Mouse (Mus musculus) heart, postnatal 10 days (tissue): ENCODE results near the gene Dpep3. TPM values are rescaled to one million over a fixed set of nuclear protein-coding genes. Genes with fewer than 3 reads are reported as not detected.
A peak's percentile ranks its signal among the peaks of the same experiment; 100 is the strongest.

Experiments
- DNase-seq, 2 experiments: peaks; one replicate each; pipeline ENCODE4 v3.0.0; 2021
- intact Hi-C: fragments of 180-260 bp; cut with DNase I; formaldehyde crosslinking; loops from one replicate; pipeline ENCODE4 v1.15.1; 2025
- microRNA-seq, 2 experiments: library from miRNA; unstranded; fragments of <30 nt; microRNA quantifications; one replicate each; pipeline ENCODE4 v1.2.0; 2022
- total RNA-seq, 2 experiments: library from RNA; stranded (reverse); gene quantifications; 2 replicates each; pipeline ENCODE4 v1.2.3; 2021

The Dpep3 gene
- total RNA-seq, 2 experiments from 2014 or later, result not detected

DNA sequence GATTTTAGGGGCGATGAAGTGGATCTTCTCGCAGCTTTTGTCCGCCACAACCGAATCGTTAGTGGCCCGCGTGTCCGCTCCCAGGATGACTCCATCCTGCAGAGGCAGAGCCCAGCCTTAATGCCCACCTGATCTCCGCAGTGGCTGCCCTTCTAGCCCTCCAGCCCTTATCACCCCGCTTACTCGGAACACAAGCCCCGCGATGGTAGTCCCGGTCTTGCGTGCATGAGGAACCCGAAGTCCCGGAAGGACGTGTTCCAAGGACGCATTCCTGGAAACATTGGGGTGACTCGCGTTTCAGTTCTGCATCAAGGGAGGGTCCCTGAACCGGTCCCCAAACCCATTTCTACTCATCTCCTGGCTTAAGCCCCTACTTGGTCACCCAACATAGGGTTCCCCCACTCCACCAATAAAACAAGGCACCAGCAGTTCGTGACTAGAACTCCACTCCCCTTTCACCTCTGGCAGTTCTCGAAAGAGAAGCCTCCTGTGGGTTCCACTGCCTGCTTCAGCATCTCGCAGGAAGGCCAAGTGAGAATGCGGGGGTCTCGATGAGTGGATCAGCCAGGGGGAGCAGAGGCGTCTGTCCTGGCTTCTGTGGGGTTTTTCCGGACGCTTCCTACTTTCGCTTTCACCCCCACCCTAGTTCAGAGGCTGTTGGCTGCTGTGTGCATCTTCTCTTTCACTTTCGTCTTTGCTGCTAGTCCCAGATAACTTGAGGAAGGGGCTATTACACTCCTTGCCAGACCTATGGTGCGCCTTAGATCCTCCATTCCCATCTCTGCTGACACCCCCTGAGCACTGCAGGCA lies 41.5 kb downstream of the Dpep3 start:
- DNase-seq, result peak; percentile 64 to 74
- intact Hi-C loops, result loop anchor here (2.0 kb wide), 1 partner anchor 27 kb away; no protein-coding TSS in a partner anchor

- intact Hi-C loops, result loop anchor here (2.0 kb wide), 1 partner anchor 28 kb away; no protein-coding TSS in a partner anchor
Measured at GRCm38 (mm10) chr8:105936866-105937475, 42.3 kb downstream of the Dpep3 start.

GRCm38 (mm10) chr8:105935863-105936603 lies 43.2 kb downstream of the Dpep3 start:
- intact Hi-C loops, result loop anchor here (2.0 kb wide), 1 partner anchor 29 kb away; no protein-coding TSS in a partner anchor
- DNase-seq, result no peak

More at GRCm38 (mm10) chr8:105936866-105937475, 42.3 kb downstream of the Dpep3 start:
- peak; percentile 93 for DNase-seq

DNA sequence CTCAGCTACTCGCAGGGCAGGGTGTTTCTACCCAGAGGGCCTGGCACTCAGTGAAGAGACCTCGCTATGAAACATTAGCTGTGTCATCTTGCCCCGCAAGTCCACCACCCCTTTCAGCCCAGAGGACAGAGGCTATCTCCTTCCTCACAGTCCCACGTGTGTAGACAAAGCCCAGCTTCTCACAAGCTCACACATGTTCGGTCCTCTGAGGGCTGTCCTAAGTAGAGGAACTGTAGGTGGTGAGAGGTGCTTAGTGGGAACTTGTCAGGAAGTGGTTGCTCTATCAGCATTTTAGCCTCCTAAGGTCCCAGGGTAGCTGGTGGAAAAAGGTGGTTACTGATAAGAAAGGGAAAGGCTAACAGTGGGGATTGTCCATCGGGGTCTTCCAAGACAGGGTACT lies 44.1 kb downstream of the Dpep3 start:
- intact Hi-C loops, result no loop called here
- no peak for DNase-seq

GRCm38 (mm10) chr8:105933762-105934161 lies 45.5 kb downstream of the Dpep3 start, which contains the start of gene Ctrl:
Ctrl (minus strand) TSS chr8:105933862.
- no peak for DNase-seq
- intact Hi-C loops, result no loop called here

DNA sequence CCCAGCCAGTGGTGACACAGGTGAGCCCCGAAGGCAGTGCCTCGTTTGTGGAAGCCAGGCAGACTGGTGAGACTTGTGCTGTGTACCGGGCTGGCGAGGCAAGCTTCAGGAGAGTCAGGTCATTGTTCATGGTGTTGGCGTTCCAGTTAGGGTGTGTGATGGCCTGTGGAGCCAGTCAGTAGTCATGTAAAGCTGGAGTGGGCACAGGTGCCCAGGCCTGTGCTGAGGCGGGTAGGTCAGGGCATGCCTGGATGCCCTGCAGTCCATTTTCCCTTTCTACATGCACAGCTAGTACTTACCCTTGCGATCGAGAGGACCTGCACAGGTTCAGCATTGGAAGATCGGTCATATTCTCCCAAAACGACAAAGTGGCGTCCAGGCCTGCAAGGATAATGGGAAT lies 46.7 kb downstream of the Dpep3 start:
- DNase-seq, result no peak
- intact Hi-C loops, result no loop called here

- intact Hi-C loops, result no loop called here
- no peak for DNase-seq
Measured at GRCm38 (mm10) chr8:105931271-105931670, 48.0 kb downstream of the Dpep3 start.

- intact Hi-C loops, result loop anchor here (1.0 kb wide), 2 partner anchors 95 to 216 kb away; no protein-coding TSS in a partner anchor
- DNase-seq, result peak; percentile 85 to 94
Measured at GRCm38 (mm10) chr8:105930602-105931001, 48.6 kb downstream of the Dpep3 start.

- intact Hi-C loops, result no loop called here
- DNase-seq, result no peak
Measured at GRCm38 (mm10) chr8:105925123-105925522, 54.1 kb downstream of the Dpep3 start.

Small RNA genes lying within 50 kb of the gene (microRNA-seq; reads per million reads assigned to microRNA genes)
- 0 to 0.24 reads per million in 2 experiments for gene Mir7074

Other genes starting within 250 kb of the Dpep3 start
- 1 to 10 TPM; 4.6 to 9.9 TPM for gene Gfod2, start 220.8 kb downstream of the Dpep3 start, total RNA-seq
- 10 to 100 TPM; 24.2 to 24.5 TPM for gene Ranbp10, start 152.1 kb downstream of the Dpep3 start, total RNA-seq
- not detected for gene Tsnaxip1, start 151.7 kb downstream of the Dpep3 start, total RNA-seq
- 1 to 10 TPM; 8.4 to 8.5 TPM for gene Cenpt, start 126.2 kb downstream of the Dpep3 start, total RNA-seq
- gene Thap11, start 124.3 kb downstream of the Dpep3 start, total RNA-seq, result 10 to 100 TPM; 27.5 to 31.9 TPM
- 10 to 100 TPM; 41.9 to 46.2 TPM for gene Nutf2, start 118.8 kb downstream of the Dpep3 start, total RNA-seq
- 10 to 100 TPM; 30.9 to 32.5 TPM for gene Edc4, start 98.5 kb downstream of the Dpep3 start, total RNA-seq
- gene Nrn1l, start 85.9 kb downstream of the Dpep3 start, total RNA-seq, result not detected
- 10 to 100 TPM; 20.9 to 22.5 TPM for gene Pskh1, start 79.0 kb downstream of the Dpep3 start, total RNA-seq
- under 1 TPM; 0.35 to 0.48 TPM for gene Ctrl, start 45.6 kb downstream of the Dpep3 start, total RNA-seq
- gene Psmb10, start 41.0 kb downstream of the Dpep3 start, total RNA-seq, result 10 to 100 TPM; 81.1 to 88.5 TPM
- under 1 TPM; 0.64 to 0.77 TPM for gene Lcat, start 36.0 kb downstream of the Dpep3 start, total RNA-seq
- gene Slc12a4, start 13.3 kb downstream of the Dpep3 start, total RNA-seq, result 10 to 100 TPM; 59.1 to 70.0 TPM
- gene Dus2, start 11.9 kb upstream of the Dpep3 start, total RNA-seq, result 1 to 10 TPM; 8.4 to 8.5 TPM
- gene Dpep2nb, start 26.5 kb upstream of the Dpep3 start, total RNA-seq, result not detected
- 10 to 100 TPM in 1 of 2 experiments, 1 to 10 TPM in 1; 9.5 to 10.5 TPM for gene Ddx28, start 32.5 kb upstream of the Dpep3 start, total RNA-seq
- 10 to 100 TPM; 26.5 to 27.3 TPM for gene Nfatc3, start 79.4 kb upstream of the Dpep3 start, total RNA-seq
- gene Esrp2, start 157.5 kb upstream of the Dpep3 start, total RNA-seq, result 1 to 10 TPM in 1 of 2 experiments, under 1 TPM in 1; 0.64 to 1.2 TPM
- 1 to 10 TPM; 6.9 to 8.0 TPM for gene Pla2g15, start 171.0 kb upstream of the Dpep3 start, total RNA-seq
- 10 to 100 TPM; 17.8 to 20.3 TPM for gene Slc7a6, start 189.4 kb upstream of the Dpep3 start, total RNA-seq
- gene Slc7a6os, start 231.5 kb upstream of the Dpep3 start, total RNA-seq, result 10 to 100 TPM; 15.2 to 15.8 TPM
- gene Prmt7, start 231.5 kb upstream of the Dpep3 start, total RNA-seq, result 10 to 100 TPM; 21.6 to 24.0 TPM